Mouse (Mus musculus) embryonic facial prominence, embryonic 11.5 days (tissue): ENCODE results near the gene Olfr391-ps. TPM values are rescaled to one million over a fixed set of nuclear protein-coding genes. Genes with fewer than 3 reads are reported as not detected.

Experiments
- ATAC-seq: fragments of 200-750 bp; cut with Nextera tagmentation; replicated peaks from 2 replicates; pipeline ENCODE4 v1.8.0; 2017; ENCODE audit warnings: low read depth; ENCODE audit not compliant: insufficient number of reproducible peaks, low FRiP score, low TSS enrichment
- DNase-seq: peaks from one replicate; pipeline ENCODE4 v3.0.0-alpha.2; 2015; ENCODE audit warnings: low spot score
- H3K27ac ChIP-seq: fragments of 300-500 bp; sonication (generic); replicated peaks from 2 replicates; pipeline ENCODE4 v1.5.1; 2014; ENCODE audit warnings: mild to moderate bottlenecking, low read depth, low read length, control low read depth
- H3K27me3 ChIP-seq: fragments of 300-500 bp; sonication (generic); 2 replicates; pipeline ENCODE4 v1.6.1; 2014; ENCODE audit warnings: mild to moderate bottlenecking, low read length, moderate library complexity, mixed read lengths; ENCODE audit not compliant: control insufficient read depth, insufficient read depth
- H3K36me3 ChIP-seq: fragments of 300-500 bp; sonication (generic); replicated peaks from 2 replicates; pipeline ENCODE4 v1.6.1; 2014; ENCODE audit warnings: low read depth, mild to moderate bottlenecking, low read length, moderate library complexity, mixed read lengths; ENCODE audit not compliant: control insufficient read depth, insufficient read depth
- H3K4me1 ChIP-seq: fragments of 300-500 bp; sonication (generic); 2 replicates; pipeline ENCODE4 v1.6.1; 2014; ENCODE audit warnings: low read length, mixed read lengths; ENCODE audit not compliant: control insufficient read depth, insufficient read depth
- H3K4me2 ChIP-seq: fragments of 300-500 bp; sonication (generic); 2 replicates; pipeline ENCODE4 v1.6.1; 2014; ENCODE audit warnings: low read depth, mild to moderate bottlenecking, control low read depth, low read length, moderate library complexity
- H3K4me3 ChIP-seq: fragments of 300-500 bp; sonication (generic); 2 replicates; pipeline ENCODE4 v1.5.1; 2014; ENCODE audit warnings: low read depth, low read length, control low read depth
- H3K9ac ChIP-seq: fragments of 300-500 bp; sonication (generic); replicated peaks from 2 replicates; pipeline ENCODE4 v1.6.1; 2014; ENCODE audit warnings: mild to moderate bottlenecking, control low read depth, low read length
- H3K9me3 ChIP-seq: fragments of 300-500 bp; sonication (generic); replicated peaks from 2 replicates; pipeline ENCODE4 v1.6.1; 2016; ENCODE audit warnings: mild to moderate bottlenecking, low read length, inconsistent platforms, mixed read lengths; ENCODE audit not compliant: control insufficient read depth
- WGBS: fragments of 180-500 bp; shearing (Covaris S2); extraction: QIAGEN DNeasy Blood & Tissue Kit; methylation state at CpG from one replicate; pipeline ENCODE4 v1.1.7; 2014; 5-methylcytosine and 5-hydroxymethylcytosine counted together
- polyA plus RNA-seq: library from polyadenylated mRNA; unstranded; fragments of >200 nt; fragmentation: Nextera tagmentation; extraction: Ambion mirVana; gene quantifications from 2 replicates; pipeline ENCODE4 v1.2.1, GENCODE M21; 2014

The Olfr391-ps gene
- not detected in 2 replicates for polyA plus RNA-seq

DNA sequence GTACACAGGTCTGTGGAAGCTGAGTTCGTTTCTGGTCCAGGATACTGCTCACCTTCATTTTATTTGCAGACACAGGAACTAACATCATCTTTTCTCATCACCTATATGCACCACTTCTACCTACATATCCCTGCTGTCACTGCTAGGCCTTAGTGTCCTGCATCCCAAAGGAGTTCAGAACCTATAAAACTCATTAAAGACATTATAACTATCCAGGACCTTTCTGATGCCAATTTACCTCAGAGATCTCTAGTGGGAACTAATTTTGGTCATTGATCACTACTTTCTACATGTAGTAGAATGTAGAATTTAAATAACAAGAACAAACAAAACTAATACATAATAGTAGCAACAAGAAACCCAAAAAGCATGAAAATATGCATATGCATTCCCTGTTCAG lies at the start of gene Olfr391-ps:
TSS of gene Olfr391-ps (minus strand) at position 101 of the 400 bp plus-strand sequence.
- H3K4me2 ChIP-seq, result no peak within 1 kb of the TSS
- no peaks in the 10 kb centered on the region for H3K36me3 ChIP-seq
- no peaks in the 10 kb centered on the region for H3K4me1 ChIP-seq
- no peaks in the 10 kb centered on the region for H3K9me3 ChIP-seq
- H3K4me3 ChIP-seq, result no peak within 1 kb of the TSS
- no peaks in the 10 kb centered on the region for H3K27me3 ChIP-seq
- ATAC-seq (no peak), DNase-seq (no peak)
- no peak within 1 kb of the TSS for H3K27ac ChIP-seq
- H3K9ac ChIP-seq, result no peak within 1 kb of the TSS
- 32% methylated on average over 1 of the region's 1 CpGs for WGBS

GRCm38 (mm10) chr11:73851354-73851753 lies 48.5 kb upstream of the Olfr391-ps start, which contains the start of gene Olfr393:
TSS of gene Olfr393 (minus strand) at chr11:73851454.
- no peak within 1 kb of the TSS for H3K27ac ChIP-seq
- H3K4me2 ChIP-seq, result no peak within 1 kb of the TSS
- H3K4me3 ChIP-seq, result no peak within 1 kb of the TSS
- H3K27me3 ChIP-seq, result no peaks in the 10 kb centered on the region
- ATAC-seq (no peak), DNase-seq (no peak)
- H3K4me1 ChIP-seq, result no peaks in the 10 kb centered on the region
- H3K9me3 ChIP-seq, result no peaks in the 10 kb centered on the region
- no peak within 1 kb of the TSS for H3K9ac ChIP-seq
- no peaks in the 10 kb centered on the region for H3K36me3 ChIP-seq

- H3K27me3 ChIP-seq, result no peaks in the 10 kb centered on the region
- H3K36me3 ChIP-seq, result no peaks in the 10 kb centered on the region
- no peaks in the 10 kb centered on the region for H3K9me3 ChIP-seq
- no peak within 1 kb of the TSS for H3K4me3 ChIP-seq
- DNase-seq (no peak), ATAC-seq (no peak)
- H3K4me2 ChIP-seq, result no peak within 1 kb of the TSS
- H3K9ac ChIP-seq, result no peak within 1 kb of the TSS
- no peak within 1 kb of the TSS for H3K27ac ChIP-seq
- WGBS, result 90% methylated on average over 1 of the region's 1 CpGs
- H3K4me1 ChIP-seq, result no peaks in the 10 kb centered on the region
Observed at GRCm38 (mm10) chr11:73816949-73817348, 14.1 kb upstream of the Olfr391-ps start, which contains the start of gene Olfr392. TSS of gene Olfr392 (minus strand) at chr11:73817049.

- no peak within 1 kb of the TSS for H3K9ac ChIP-seq
- H3K4me3 ChIP-seq, result no peak within 1 kb of the TSS
- WGBS, result 70% methylated on average over 1 of the region's 1 CpGs
- H3K9me3 ChIP-seq, result no peaks in the 10 kb centered on the region
- no peak for ATAC-seq
- no peaks in the 10 kb centered on the region for H3K27me3 ChIP-seq
- no peak within 1 kb of the TSS for H3K27ac ChIP-seq
- no peak within 1 kb of the TSS for H3K4me2 ChIP-seq
- H3K4me1 ChIP-seq, result no peaks in the 10 kb centered on the region
- DNase-seq, result no peak
- H3K36me3 ChIP-seq, result no peaks in the 10 kb centered on the region
Observed at GRCm38 (mm10) chr11:73782664-73783063, 20.2 kb downstream of the Olfr391-ps start, which contains the start of gene Olfr390. TSS of gene Olfr390 (plus strand) at chr11:73782964.

- no peaks in the 10 kb centered on the region for H3K4me1 ChIP-seq
- H3K9me3 ChIP-seq, result no peaks in the 10 kb centered on the region
- no peaks in the 10 kb centered on the region for H3K36me3 ChIP-seq
- no peak within 1 kb of the TSS for H3K4me3 ChIP-seq
- no peak within 1 kb of the TSS for H3K4me2 ChIP-seq
- whole genome bisulfite sequencing, result 90% methylated on average over 1 of the region's 1 CpGs
- no peak for DNase-seq
- H3K27me3 ChIP-seq, result no peaks in the 10 kb centered on the region
- H3K27ac ChIP-seq, result no peak within 1 kb of the TSS
- ATAC-seq, result no peak
- no peak within 1 kb of the TSS for H3K9ac ChIP-seq
Observed at GRCm38 (mm10) chr11:73780613-73781012, 22.2 kb downstream of the Olfr391-ps start, which contains the start of gene Olfr389. TSS of gene Olfr389 (minus strand) at chr11:73780713.

- Histone ChIP-seq H3K27me3 (no peaks in the 10 kb centered on the region), H3K4me3 (no peak overlapping the region), H3K9me3 (no peaks in the 10 kb centered on the region), H3K36me3 (no peaks in the 10 kb centered on the region), H3K27ac (no peak overlapping the region), H3K4me1 (no peaks in the 10 kb centered on the region), H3K4me2 (no peak overlapping the region), H3K9ac (no peak overlapping the region)
- ATAC-seq (no peak), DNase-seq (no peak)
Observed at GRCm38 (mm10) chr11:73759115-73759514, 43.7 kb downstream of the Olfr391-ps start.

Other genes starting within 250 kb of the Olfr391-ps start
- not detected in 2 replicates for gene Olfr385, start 210.0 kb downstream of the Olfr391-ps start, polyA plus RNA-seq
- gene Olfr384, start 204.5 kb downstream of the Olfr391-ps start, polyA plus RNA-seq, result not detected in 2 replicates
- gene Zfp735, start 114.3 kb downstream of the Olfr391-ps start, polyA plus RNA-seq, result not detected in 2 replicates
- gene Olfr389, start 22.3 kb downstream of the Olfr391-ps start, polyA plus RNA-seq, result not detected in 2 replicates
- not detected in 2 replicates for gene Olfr390, start 20.1 kb downstream of the Olfr391-ps start, polyA plus RNA-seq
- not detected in 2 replicates for gene Olfr392, start 14.0 kb upstream of the Olfr391-ps start, polyA plus RNA-seq
- not detected in 2 replicates for gene Olfr393, start 48.4 kb upstream of the Olfr391-ps start, polyA plus RNA-seq
- not detected in 2 replicates for gene Olfr394, start 87.7 kb upstream of the Olfr391-ps start, polyA plus RNA-seq
- not detected in 2 replicates for gene Olfr395, start 106.2 kb upstream of the Olfr391-ps start, polyA plus RNA-seq
- gene Olfr23, start 133.6 kb upstream of the Olfr391-ps start, polyA plus RNA-seq, result not detected in 2 replicates
- not detected in 2 replicates for gene Olfr397, start 157.8 kb upstream of the Olfr391-ps start, polyA plus RNA-seq
- gene Olfr398, start 187.4 kb upstream of the Olfr391-ps start, polyA plus RNA-seq, result not detected in 2 replicates